Mouse (Mus musculus): ENCODE data around the gene Pcsk7. TPM values are rescaled to one million over a fixed set of nuclear protein-coding genes. Genes with fewer than 3 reads are reported as not detected.

The Pcsk7 gene
- 31.8 and 53.0 TPM in 2 replicates for polyA plus RNA-seq (2012; rRNA removed)

- no peak for DNase-seq (ENCODE audit: low read depth)
Observed at GRCm38 (mm10) chr9:45906355-45907077, at the start of gene Pcsk7, which contains the start of gene Rnf214. TSS of gene Pcsk7 (plus strand) at chr9:45906497. TSS of gene Rnf214 (minus strand) at chr9:45906911.

- no peak for DNase-seq (ENCODE audit: low read depth)
Observed at GRCm38 (mm10) chr9:45859364-45859763, 46.9 kb upstream of the Pcsk7 start.

DNA sequence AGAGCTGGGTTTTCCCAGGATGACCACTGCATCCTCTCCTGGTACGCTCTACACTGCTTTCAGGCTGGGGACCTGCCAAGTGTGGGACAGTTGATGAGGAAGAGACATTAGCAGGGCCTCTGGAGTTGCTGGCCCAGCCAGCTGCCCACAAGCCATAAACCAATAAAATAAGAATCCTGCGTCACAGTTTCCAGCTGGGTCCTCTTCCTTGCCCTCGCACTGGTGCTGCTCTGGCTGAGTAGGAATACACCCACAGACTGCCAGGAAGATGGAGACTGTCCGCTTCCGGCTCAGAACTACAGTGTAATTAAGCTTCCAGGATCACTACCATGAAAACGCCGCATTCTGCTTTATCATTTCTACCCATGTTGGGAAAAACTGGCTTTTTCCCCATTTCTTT lies 44.5 kb upstream of the Pcsk7 start:
- DNase-seq (ENCODE audit: low read depth) = no peak

GRCm38 (mm10) chr9:45869181-45869580 lies 37.1 kb upstream of the Pcsk7 start:
- DNase-seq (ENCODE audit: low read depth) = no peak

DNA sequence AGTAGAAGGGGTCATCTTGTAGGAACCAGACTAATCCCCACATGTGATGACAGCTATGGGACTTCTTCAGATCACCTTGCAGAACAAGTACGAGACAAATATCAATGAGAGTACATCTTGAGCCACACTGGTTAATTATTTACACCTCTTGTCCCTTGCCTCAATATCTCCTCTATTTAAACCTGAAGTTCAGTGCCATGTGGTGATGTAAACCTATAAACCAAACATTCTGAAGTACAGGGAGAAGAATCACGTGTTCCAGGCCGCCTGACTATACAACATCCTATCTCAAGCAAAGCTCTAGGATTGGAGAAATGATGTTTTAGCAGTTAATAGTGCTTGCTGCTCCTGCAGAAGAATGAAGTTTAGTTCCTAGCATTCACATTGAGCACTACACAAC lies 36.0 kb upstream of the Pcsk7 start:
- no peak for DNase-seq (ENCODE audit: low read depth)

DNA sequence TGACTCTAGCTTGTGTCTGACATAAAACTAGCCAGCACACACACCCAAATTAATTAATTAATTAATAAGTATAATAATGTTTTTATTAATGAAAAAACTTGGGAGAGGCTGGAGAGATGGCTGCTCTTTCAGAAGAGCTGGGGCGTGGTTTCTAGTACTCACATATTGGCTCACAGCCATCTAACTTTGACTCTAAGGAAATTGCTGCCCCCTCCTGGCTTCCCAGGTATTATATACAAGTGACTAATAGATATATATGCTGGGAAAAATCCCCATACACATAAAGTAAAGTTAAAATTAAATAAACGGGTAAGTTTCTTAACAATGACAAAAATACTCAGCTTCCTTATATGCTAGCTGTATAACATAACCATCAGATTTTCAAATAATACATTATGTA lies 28.4 kb upstream of the Pcsk7 start:
- no peak for DNase-seq (ENCODE audit: low read depth)

DNA sequence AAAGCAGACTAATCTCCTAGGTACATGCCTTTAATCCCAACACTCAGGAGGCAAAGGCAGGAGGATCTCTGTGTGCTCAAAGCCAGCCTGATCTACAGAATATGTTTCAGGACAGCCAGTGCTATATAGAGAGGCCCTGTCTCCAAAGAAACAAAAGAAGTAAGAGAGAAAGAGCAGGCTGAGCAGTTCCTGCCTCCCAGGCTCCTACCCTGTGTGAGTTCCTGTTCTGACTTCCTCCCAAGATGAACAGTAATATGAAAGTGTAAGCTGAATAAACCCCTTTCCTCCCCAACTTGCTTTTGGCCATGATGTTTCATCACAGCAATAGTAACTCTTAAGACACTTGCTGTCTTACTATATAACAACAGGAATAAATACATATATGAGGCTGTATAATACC lies 12.6 kb upstream of the Pcsk7 start:
- no peak for DNase-seq (ENCODE audit: low read depth)

- no peak for DNase-seq (ENCODE audit: low read depth)
Observed at GRCm38 (mm10) chr9:45905196-45905595, 1.1 kb upstream of the Pcsk7 start.

- DNase-seq (ENCODE audit: low read depth) = no peak
Observed at GRCm38 (mm10) chr9:45905811-45906237, 473 bp upstream of the Pcsk7 start.

DNA sequence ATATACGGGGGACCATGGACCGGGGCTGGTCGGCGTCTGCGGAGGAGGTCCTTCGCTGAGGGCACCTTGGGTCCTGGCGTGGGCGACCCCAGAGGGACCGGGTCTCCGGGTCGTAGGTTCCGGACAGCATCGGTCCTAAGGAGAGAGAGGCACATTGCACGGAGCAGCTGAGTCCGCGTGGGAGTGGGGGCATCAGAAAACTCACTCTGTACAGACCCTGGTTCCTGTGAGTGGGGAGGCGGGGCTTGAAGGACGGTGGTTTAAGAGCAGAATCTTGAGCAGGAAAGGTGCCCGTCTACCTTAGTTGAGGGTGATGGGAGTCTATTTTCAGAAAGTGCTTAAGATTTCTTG lies 756 bp downstream of the Pcsk7 start:
- no peak for DNase-seq (ENCODE audit: low read depth)

GRCm38 (mm10) chr9:45910995-45911394 lies 4.7 kb downstream of the Pcsk7 start:
- DNase-seq (ENCODE audit: low read depth) = no peak

DNA sequence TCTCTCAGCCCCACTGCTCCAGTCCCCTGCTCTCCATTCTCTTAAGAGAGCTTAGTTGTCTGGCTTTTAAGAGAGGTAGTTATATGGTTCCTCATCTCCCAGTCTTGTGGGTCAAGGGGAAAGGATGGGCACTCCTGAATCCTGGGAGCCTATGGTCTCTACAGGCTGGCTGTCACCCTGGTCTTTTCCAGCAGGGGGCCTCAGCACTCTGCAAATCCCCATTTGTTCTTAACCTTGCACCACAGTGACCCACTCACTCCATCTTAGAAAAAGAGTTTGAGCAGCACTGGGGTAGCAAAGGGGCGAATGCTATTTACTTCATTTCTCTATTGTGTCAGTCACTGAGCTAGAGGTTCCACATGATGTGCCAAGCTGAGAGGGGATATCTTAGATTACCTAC lies 5.4 kb downstream of the Pcsk7 start:
- no peak for DNase-seq (ENCODE audit: low read depth)

GRCm38 (mm10) chr9:45915659-45916058 lies 9.4 kb downstream of the Pcsk7 start:
- no peak for DNase-seq (ENCODE audit: low read depth)

GRCm38 (mm10) chr9:45917041-45917934 lies 11.0 kb downstream of the Pcsk7 start:
- no peak for DNase-seq (ENCODE audit: low read depth)

GRCm38 (mm10) chr9:45919895-45920294 lies 13.6 kb downstream of the Pcsk7 start:
- DNase-seq (ENCODE audit: low read depth) = no peak

- DNase-seq (ENCODE audit: low read depth) = no peak
Observed at GRCm38 (mm10) chr9:45929285-45929684, 23.0 kb downstream of the Pcsk7 start.

- no peak for DNase-seq (ENCODE audit: low read depth)
Observed at GRCm38 (mm10) chr9:45931958-45932357, 25.7 kb downstream of the Pcsk7 start.

DNA sequence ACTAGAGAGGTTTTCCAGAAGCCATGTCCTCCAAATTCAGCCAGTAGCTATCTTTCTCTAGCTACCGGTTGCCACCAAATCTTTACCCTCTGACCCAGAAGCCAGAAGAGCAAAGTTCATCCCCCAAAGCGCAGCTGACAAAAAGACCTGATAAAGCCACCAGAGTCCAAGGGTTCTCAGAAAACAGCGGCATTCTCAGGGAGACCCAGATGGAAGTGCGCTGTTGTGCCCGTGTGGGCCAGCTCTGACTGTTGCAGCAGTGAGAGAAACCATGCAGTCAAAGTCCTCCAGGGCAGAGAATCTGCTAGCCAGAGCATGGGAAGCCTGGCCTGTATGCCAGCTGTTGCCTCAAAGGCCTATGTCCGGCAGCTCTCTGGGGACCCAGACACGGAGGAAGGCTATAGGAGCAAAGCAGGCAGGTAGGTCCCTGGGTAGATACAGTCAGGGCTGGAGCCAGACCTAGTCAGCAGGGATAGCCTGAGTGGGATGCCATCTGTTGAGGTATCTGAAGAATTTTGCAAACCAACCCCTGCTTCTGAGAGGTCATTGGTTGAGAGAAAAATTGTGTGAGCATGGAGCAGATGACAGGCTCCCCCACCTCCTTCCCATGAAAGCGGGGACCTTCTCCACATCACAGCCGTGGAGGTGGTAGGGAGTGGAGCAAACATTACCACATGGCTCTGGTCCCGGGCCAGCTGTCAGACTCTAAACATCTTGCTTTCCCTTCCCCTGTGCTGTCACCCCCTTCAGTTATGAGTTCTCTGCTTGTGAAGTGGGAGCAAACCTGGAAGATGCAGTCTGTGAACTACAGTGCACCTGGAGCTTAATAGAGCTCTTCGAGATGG lies 26.5 kb downstream of the Pcsk7 start:
- DNase-seq (ENCODE audit: low read depth) = no peak

DNA sequence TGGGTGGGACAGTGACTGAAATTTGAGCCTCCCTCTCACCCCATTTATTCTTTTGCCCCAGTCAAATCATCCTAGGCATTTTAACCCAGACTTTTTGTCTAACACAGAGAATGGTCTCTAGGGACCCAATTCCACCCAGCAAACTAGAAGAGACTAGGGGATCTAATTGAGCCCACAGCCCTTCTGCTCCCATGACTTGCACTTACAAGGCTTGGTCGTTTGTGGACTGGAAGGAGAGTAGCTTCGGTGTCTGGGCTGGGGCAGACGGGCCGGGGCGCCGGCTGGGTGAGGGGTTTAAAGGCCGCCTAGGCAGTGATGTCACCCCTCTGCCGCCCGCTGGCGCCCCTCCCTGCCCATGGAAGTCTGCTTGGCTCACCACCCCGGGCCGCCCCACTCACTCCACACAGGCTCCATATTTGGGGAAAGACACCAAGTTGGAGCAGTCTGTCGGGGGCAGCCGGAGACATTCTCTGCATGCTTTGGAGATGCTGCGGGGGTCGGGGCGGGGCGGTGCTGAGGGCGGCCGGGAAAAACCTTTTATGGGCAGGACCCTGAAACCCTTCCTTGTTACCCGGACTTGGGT lies 29.4 kb downstream of the Pcsk7 start, which contains the start of gene Tagln:
Gene Tagln, minus strand, starts transcription at position 431 of the 583 bp plus-strand sequence.
- no peak for DNase-seq (ENCODE audit: low read depth)

DNA sequence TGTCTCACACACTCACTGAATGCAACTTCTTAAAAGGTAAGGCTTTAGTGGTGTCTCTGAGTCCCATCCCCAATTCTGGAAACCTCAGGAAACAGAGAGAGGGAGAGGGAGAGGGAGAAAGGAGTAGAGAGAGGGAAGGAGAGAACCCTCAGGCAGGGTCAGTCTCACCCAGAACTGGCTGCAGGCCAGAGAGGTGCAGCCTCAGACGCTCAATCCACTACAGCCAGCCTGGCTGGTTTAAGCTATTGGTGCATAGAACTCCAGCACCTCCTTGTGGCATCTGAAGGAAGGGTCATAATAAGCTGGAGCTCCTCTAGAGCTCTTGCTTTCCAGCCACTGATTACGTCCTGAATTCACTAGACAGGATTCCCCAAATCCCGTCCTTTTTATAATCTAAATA lies 30.6 kb downstream of the Pcsk7 start:
- DNase-seq (ENCODE audit: low read depth) = no peak

- no peak for DNase-seq (ENCODE audit: low read depth)
Observed at GRCm38 (mm10) chr9:45938088-45938487, 31.8 kb downstream of the Pcsk7 start.

Data from gonadal fat pad, adult 2 months (tissue).